Mouse (Mus musculus) heart, adult 2 months (tissue): ENCODE measurements around the gene Ddx17.

Experiments used
- CTCF ChIP-seq: fragments of 200-600 bp; IDR thresholded peaks from 2 replicates; pipeline ENCODE4 v1.8.1; 2022; ENCODE audit warnings: antibody characterized with exemption, mild to moderate bottlenecking, moderate library complexity
- POLR2A ChIP-seq: fragments of 200-500 bp; IDR thresholded peaks from 2 replicates; pipeline ENCODE4 v1.6.1; 2011; ENCODE audit warnings: mild to moderate bottlenecking, low read depth, low read length, control low read depth; ENCODE audit not compliant: insufficient read depth

DNA sequence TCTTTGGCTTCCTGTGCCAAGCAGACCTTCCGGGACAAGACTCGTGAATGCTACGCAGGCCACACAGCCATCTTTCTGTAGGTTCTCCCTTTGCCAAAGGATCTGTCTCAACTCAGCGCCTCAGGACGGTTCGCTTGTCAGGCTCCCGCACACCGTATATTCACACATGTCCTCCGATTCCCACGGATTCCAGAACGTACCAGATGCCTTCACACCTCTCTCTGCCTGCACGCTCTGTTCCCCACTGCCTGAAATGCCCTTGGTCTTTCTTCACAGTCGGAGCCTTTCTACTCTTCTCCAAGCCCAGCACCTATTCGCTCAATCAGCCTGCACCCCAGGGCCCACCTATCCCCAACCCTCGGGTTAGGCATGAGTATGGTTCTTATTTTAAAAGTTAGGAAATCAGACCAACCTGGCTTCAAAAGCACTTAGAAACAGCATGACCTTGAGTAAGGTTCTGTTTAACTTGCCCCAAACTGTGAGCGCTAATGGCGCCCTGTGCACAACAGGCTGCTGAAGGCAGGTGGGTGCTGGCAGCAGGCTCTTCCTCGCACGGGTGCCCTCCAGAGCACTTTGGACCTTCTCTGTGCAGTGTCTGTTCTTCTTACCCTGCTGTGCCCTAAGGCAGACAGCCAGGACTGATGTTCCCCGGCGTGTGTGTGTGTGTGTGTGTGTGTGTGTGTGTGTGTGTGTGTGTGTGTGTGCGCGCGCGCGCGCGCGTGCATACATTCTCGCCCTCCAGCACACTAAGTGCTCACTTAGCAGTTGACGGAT lies 39.3 kb downstream of the Ddx17 start:
- TF ChIP-seq CTCF, result no peak
- TF ChIP-seq POLR2A, result no peak
